Mouse (Mus musculus): ENCODE measurements around the gene Ctsl.

Gene Ctsl

GRCm38 (mm10) chr13:64370173-64370940 is at the start of gene Ctsl:
Ctsl (minus strand) TSS chr13:64370890.
- peak; percentile 86 for DNase-seq (ENCODE audit: low read depth)

GRCm38 (mm10) chr13:64416955-64417601 is 46.4 kb upstream of the Ctsl start:
- DNase-seq (ENCODE audit: low read depth) = no peak

DNA sequence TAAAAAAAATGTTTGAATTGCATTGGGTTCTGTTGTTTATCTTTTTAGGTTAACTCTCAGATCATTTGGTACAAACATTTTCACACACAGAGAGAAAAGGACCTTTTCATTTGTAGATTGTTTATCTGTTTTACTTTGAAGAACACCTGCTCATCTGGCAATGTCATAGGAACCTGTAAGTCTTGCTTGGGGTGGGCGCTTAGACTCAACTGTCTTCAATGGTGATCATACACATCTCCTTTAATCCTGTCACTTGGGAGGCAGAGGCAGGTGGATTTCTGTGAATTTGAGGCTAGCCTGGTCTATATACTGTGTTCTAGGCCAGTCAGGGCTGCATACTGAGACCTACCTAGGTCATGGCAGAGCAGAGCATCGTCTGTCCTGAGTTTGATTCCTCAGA is 45.0 kb upstream of the Ctsl start:
- DNase-seq (ENCODE audit: low read depth) = no peak

GRCm38 (mm10) chr13:64412752-64413257 is 42.1 kb upstream of the Ctsl start:
- no peak for DNase-seq (ENCODE audit: low read depth)

GRCm38 (mm10) chr13:64411282-64411681 is 40.6 kb upstream of the Ctsl start:
- no peak for DNase-seq (ENCODE audit: low read depth)

GRCm38 (mm10) chr13:64410604-64411003 is 39.9 kb upstream of the Ctsl start:
- DNase-seq (ENCODE audit: low read depth) = no peak

DNA sequence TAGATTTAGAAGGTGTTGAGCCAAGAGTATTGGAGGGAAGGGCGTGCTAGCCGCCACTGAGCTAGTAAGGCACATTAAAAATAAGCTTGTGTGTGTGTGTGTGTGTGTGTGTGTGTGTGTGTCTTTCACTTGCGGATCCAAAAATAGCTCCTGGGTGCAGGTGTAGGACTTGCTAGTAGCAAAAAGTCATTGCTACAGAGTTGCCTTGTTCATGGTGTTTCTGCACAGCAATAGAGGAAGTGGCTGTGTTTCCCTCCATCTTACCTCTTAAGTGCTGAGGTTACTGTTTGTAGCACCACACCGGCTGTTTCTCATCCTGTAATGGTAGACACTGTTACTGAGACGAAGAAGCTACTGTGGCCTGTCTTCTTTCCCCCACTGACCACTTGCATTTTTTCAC is 37.3 kb upstream of the Ctsl start:
- DNase-seq (ENCODE audit: low read depth) = peak; percentile 10

GRCm38 (mm10) chr13:64405550-64405949 is 34.9 kb upstream of the Ctsl start:
- DNase-seq (ENCODE audit: low read depth) = no peak

GRCm38 (mm10) chr13:64403519-64403918 is 32.8 kb upstream of the Ctsl start:
- no peak for DNase-seq (ENCODE audit: low read depth)

- DNase-seq (ENCODE audit: low read depth) = no peak
These were observed 32.3 kb upstream of the Ctsl start for GRCm38 (mm10) chr13:64402951-64403460.

DNA sequence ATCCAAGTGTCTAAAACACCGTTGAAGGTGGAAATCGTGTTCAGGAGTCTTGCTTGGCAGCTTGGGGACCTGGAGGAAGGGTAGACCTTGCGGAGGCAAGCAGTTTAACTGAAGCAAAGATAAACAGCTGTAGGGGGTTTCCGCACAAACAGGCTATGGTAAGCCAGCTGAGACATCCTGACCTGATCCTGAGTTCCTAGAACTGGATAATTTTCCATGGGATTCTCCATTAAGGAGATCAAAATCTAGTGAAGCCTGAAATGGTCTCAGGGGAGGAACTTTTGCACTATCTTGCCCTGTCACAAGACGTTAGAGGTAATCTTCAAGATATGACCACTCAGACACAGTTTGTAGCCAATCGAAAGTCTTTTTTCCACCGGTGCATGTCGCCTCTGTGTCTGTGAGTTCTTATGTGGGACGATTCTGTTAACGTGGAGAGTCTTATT is 31.8 kb upstream of the Ctsl start:
- DNase-seq (ENCODE audit: low read depth) = no peak

- DNase-seq (ENCODE audit: low read depth) = no peak
These were observed 31.3 kb upstream of the Ctsl start for GRCm38 (mm10) chr13:64402006-64402405.

GRCm38 (mm10) chr13:64400801-64401361 is 30.2 kb upstream of the Ctsl start:
- DNase-seq (ENCODE audit: low read depth) = no peak

GRCm38 (mm10) chr13:64399906-64400305 is 29.2 kb upstream of the Ctsl start:
- no peak for DNase-seq (ENCODE audit: low read depth)

DNA sequence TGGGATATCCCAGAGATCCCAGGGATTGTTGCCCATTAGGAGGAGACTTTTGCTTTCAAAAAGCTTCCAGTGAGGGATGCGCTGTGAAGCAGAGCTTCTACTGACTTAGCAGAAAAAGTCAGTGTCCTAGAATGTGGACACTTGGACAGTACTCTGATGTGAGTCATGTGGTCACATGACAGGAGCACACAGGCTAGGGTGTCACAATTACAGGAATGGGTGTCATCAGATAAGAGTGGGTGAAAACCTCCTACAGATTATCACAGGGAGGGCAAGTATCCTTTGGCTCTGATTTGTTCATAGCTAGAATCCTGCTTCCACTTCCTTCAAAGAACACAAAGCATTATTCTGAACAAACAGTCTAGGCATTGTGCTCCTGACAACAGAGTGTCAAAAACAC is 27.4 kb upstream of the Ctsl start:
- no peak for DNase-seq (ENCODE audit: low read depth)

DNA sequence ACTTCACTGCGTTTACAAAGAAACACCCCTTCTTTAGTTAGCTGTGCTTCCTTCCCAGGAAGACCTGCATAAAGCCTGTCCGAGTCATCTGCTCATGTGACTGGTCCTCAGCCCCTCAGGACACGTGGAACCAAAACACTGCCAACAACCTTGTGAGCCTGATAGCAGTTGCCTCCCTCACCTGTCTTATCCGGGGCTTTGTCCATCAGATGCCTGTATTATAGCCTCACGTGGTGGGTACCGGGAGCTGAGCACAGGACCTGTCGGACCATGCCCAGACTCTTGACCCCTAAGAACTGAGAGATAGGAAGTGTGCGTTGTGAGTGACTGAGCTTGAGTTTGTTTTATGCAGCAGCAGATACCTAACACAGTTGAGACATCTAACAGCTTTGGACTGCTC is 26.3 kb upstream of the Ctsl start:
- no peak for DNase-seq (ENCODE audit: low read depth)

GRCm38 (mm10) chr13:64388415-64388814 is 17.7 kb upstream of the Ctsl start:
- DNase-seq (ENCODE audit: low read depth) = no peak

DNA sequence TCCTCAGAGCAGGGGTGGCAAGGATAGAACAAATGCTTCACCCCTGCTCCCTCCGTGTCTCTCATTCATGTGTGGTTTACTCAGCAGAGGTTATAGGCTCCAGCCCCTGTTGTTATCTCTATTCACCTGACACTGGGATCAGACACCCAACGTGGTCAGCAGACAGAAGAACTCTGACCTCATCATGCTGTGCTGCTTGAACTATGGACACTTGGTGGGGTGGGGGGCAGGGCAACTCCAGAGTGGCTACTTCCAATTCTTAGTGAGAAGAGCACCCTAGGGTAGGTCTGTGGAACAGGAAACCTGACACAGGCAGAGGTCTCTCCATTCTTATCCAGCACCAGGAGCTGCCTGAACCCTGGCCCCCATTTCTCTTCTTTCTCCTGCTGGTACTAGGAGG is 15.4 kb upstream of the Ctsl start:
- no peak for DNase-seq (ENCODE audit: low read depth)

- DNase-seq (ENCODE audit: low read depth) = no peak
These were observed 14.2 kb upstream of the Ctsl start for GRCm38 (mm10) chr13:64384937-64385336.

GRCm38 (mm10) chr13:64380251-64380650 is 9.6 kb upstream of the Ctsl start:
- DNase-seq (ENCODE audit: low read depth) = no peak

DNA sequence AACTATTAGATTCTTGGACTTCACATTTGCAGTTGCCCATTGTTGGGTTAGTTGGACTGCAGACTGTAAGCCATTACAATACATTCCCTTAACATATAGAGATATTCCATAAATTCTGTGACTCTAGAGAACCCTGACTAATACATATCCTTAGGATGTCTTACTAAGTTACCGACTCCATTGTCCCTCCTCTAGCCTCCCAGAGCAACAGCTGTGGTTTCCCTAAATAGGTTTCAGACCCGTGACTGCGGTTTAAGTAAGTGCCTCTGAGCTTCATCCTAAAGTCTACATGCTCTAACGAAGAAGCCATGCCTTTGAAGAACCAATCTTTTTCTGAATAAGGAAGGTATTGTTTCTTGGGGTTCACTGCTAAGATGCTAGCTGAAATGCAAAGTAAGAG is 7.9 kb upstream of the Ctsl start:
- DNase-seq (ENCODE audit: low read depth) = no peak

GRCm38 (mm10) chr13:64376472-64376871 is 5.8 kb upstream of the Ctsl start:
- DNase-seq (ENCODE audit: low read depth) = no peak

DNA sequence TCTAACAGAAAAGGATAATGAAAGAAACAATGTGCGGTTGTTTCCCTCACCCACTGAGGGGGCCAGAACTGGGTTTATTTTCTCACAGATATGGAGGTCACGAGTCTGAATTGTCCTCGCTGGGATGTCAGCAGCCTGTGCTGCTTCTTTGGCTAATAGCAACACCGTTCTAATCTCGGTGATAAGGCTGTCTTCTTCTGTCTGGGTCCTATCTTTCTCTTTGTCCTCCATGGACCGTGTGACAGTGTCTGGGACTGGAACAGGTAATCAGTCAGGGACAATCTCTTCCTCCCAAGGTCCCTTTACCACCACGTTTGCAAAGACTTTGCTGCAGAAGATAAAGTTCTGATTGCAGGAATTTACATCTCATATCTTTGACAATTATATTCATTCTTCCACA is 4.5 kb upstream of the Ctsl start:
- no peak for DNase-seq (ENCODE audit: low read depth)
